Mouse (Mus musculus): ENCODE measurements around the gene Hyal3. TPM values are rescaled to one million over a fixed set of nuclear protein-coding genes. Genes with fewer than 3 reads are reported as not detected.

Gene Hyal3
- polyA plus RNA-seq, 1 experiment, result 0.54 TPM

- Histone ChIP-seq H3K27ac (ENCODE audit: insufficient read depth, low read length) (no peak overlapping the region), H3K27me3 (ENCODE audit: control insufficient read depth, insufficient read depth, low read length) (no peaks in the 10 kb centered on the region), H3K4me1 (ENCODE audit: control insufficient read depth, insufficient read depth, insufficient read length) (peaks cover 11% of the 10 kb centered on the region; the same call in 1 of the 2 replicates), H3K4me3 (ENCODE audit: extremely low read depth, insufficient read depth, insufficient read length) (no peak overlapping the region), H3K36me3 (ENCODE audit: control insufficient read depth, insufficient read depth, low read length) (no peaks in the 10 kb centered on the region)
- DNase-seq (ENCODE audit: low read depth in 1 of 2, low spot score in 2 of 2), result no peak
- WGBS, result 91% methylated on average over 10 of the region's 10 CpGs
- no peak for TF ChIP-seq CTCF (IDR thresholded peaks at IDR 0.05; ENCODE audit: extremely low read depth, insufficient read depth, insufficient read length, insufficient replicate concordance)
- TF ChIP-seq POLR2A (IDR thresholded peaks at IDR 0.05; ENCODE audit: low read depth, low read length), result no peak
These were observed 2.7 kb upstream of the Hyal3 start for GRCm38 (mm10) chr9:107577871-107578270.

GRCm38 (mm10) chr9:107578587-107578986 lies 2.0 kb upstream of the Hyal3 start, which contains the start of gene Naa80:
Gene Naa80, plus strand, starts transcription at chr9:107578887.
- no peaks in the 10 kb centered on the region for H3K36me3 ChIP-seq (ENCODE audit: control insufficient read depth, insufficient read depth, low read length)
- 92% methylated on average over 3 of the region's 3 CpGs for WGBS
- H3K4me3 ChIP-seq (ENCODE audit: extremely low read depth, insufficient read depth, insufficient read length), result no peak within 1 kb of the TSS
- no peak for DNase-seq (ENCODE audit: low read depth in 1 of 2, low spot score in 2 of 2)
- H3K27ac ChIP-seq (ENCODE audit: insufficient read depth, low read length), result no peak within 1 kb of the TSS
- H3K27me3 ChIP-seq (ENCODE audit: control insufficient read depth, insufficient read depth, low read length), result no peaks in the 10 kb centered on the region
- TF ChIP-seq POLR2A (IDR thresholded peaks at IDR 0.05; ENCODE audit: low read depth, low read length) (no peak), CTCF (IDR thresholded peaks at IDR 0.05; ENCODE audit: extremely low read depth, insufficient read depth, insufficient read length, insufficient replicate concordance) (no peak)
- H3K4me1 ChIP-seq (ENCODE audit: control insufficient read depth, insufficient read depth, insufficient read length), result peaks cover 11% of the 10 kb centered on the region; the same call in 1 of the 2 replicates

GRCm38 (mm10) chr9:107579023-107579900 lies 1.4 kb upstream of the Hyal3 start:
- Histone ChIP-seq H3K4me3 (ENCODE audit: extremely low read depth, insufficient read depth, insufficient read length) (no peak overlapping the region), H3K27ac (ENCODE audit: insufficient read depth, low read length) (no peak overlapping the region), H3K27me3 (ENCODE audit: control insufficient read depth, insufficient read depth, low read length) (no peaks in the 10 kb centered on the region), H3K4me1 (ENCODE audit: control insufficient read depth, insufficient read depth, insufficient read length) (peaks cover 11% of the 10 kb centered on the region; the same call in 1 of the 2 replicates), H3K36me3 (ENCODE audit: control insufficient read depth, insufficient read depth, low read length) (no peaks in the 10 kb centered on the region)
- TF ChIP-seq CTCF (IDR thresholded peaks at IDR 0.05; ENCODE audit: extremely low read depth, insufficient read depth, insufficient read length, insufficient replicate concordance), result no peak
- TF ChIP-seq POLR2A (IDR thresholded peaks at IDR 0.05; ENCODE audit: low read depth, low read length), result no peak
- 88% methylated on average over 14 of the region's 14 CpGs for WGBS
- DNase-seq (ENCODE audit: low read depth in 1 of 2, low spot score in 2 of 2), result no peak

- Histone ChIP-seq H3K4me1 (ENCODE audit: control insufficient read depth, insufficient read depth, insufficient read length) (peaks cover 11% of the 10 kb centered on the region; the same call in 1 of the 2 replicates), H3K4me3 (ENCODE audit: extremely low read depth, insufficient read depth, insufficient read length) (0 out of 2 replicates have a peak overlapping the region, but pooled peaks have one; percentile 70), H3K27ac (ENCODE audit: insufficient read depth, low read length) (no peak overlapping the region), H3K27me3 (ENCODE audit: control insufficient read depth, insufficient read depth, low read length) (no peaks in the 10 kb centered on the region), H3K36me3 (ENCODE audit: control insufficient read depth, insufficient read depth, low read length) (no peaks in the 10 kb centered on the region)
- WGBS, result 60% methylated on average over 4 of the region's 4 CpGs
- TF ChIP-seq POLR2A (IDR thresholded peaks at IDR 0.05; ENCODE audit: low read depth, low read length) (no peak), CTCF (IDR thresholded peaks at IDR 0.05; ENCODE audit: extremely low read depth, insufficient read depth, insufficient read length, insufficient replicate concordance) (no peak)
- no peak for DNase-seq (ENCODE audit: low read depth in 1 of 2, low spot score in 2 of 2)
These were observed 966 bp downstream of the Hyal3 start for GRCm38 (mm10) chr9:107581584-107581983.

GRCm38 (mm10) chr9:107582509-107583062 lies 2.0 kb downstream of the Hyal3 start:
- no peaks in the 10 kb centered on the region for H3K27me3 ChIP-seq (ENCODE audit: control insufficient read depth, insufficient read depth, low read length)
- DNase-seq (ENCODE audit: low read depth in 1 of 2, low spot score in 2 of 2), result no peak
- H3K4me1 ChIP-seq (ENCODE audit: control insufficient read depth, insufficient read depth, insufficient read length), result peaks cover 11% of the 10 kb centered on the region; the same call in 1 of the 2 replicates
- no peaks in the 10 kb centered on the region for H3K36me3 ChIP-seq (ENCODE audit: control insufficient read depth, insufficient read depth, low read length)
- H3K4me3 ChIP-seq (ENCODE audit: extremely low read depth, insufficient read depth, insufficient read length), result no peak overlapping the region
- no peak overlapping the region for H3K27ac ChIP-seq (ENCODE audit: insufficient read depth, low read length)
- 87% methylated on average over 7 of the region's 7 CpGs for WGBS
- TF ChIP-seq CTCF (IDR thresholded peaks at IDR 0.05; ENCODE audit: extremely low read depth, insufficient read depth, insufficient read length, insufficient replicate concordance) (no peak), POLR2A (IDR thresholded peaks at IDR 0.05; ENCODE audit: low read depth, low read length) (no peak)

GRCm38 (mm10) chr9:107583174-107583573 lies 2.6 kb downstream of the Hyal3 start:
- 97% methylated on average over 14 of the region's 14 CpGs for WGBS
- Histone ChIP-seq H3K4me1 (ENCODE audit: control insufficient read depth, insufficient read depth, insufficient read length) (peaks cover 14% of the 10 kb centered on the region; the same call in 1 of the 2 replicates), H3K36me3 (ENCODE audit: control insufficient read depth, insufficient read depth, low read length) (no peaks in the 10 kb centered on the region), H3K27ac (ENCODE audit: insufficient read depth, low read length) (no peak overlapping the region), H3K27me3 (ENCODE audit: control insufficient read depth, insufficient read depth, low read length) (no peaks in the 10 kb centered on the region), H3K4me3 (ENCODE audit: extremely low read depth, insufficient read depth, insufficient read length) (no peak overlapping the region)
- DNase-seq (ENCODE audit: low read depth in 1 of 2, low spot score in 2 of 2), result no peak
- TF ChIP-seq CTCF (IDR thresholded peaks at IDR 0.05; ENCODE audit: extremely low read depth, insufficient read depth, insufficient read length, insufficient replicate concordance), result no peak
- no peak for TF ChIP-seq POLR2A (IDR thresholded peaks at IDR 0.05; ENCODE audit: low read depth, low read length)

All from spleen, adult 2 months (tissue).